Mouse (Mus musculus): ENCODE results near the gene Dusp18. TPM values are rescaled to one million over a fixed set of nuclear protein-coding genes. Genes with fewer than 3 reads are reported as not detected.
"Not testable (repeated sequence)": the region's sequence is repeated elsewhere in the genome, so short reads cannot be mapped to it uniquely, and the experiment has no call there.

The Dusp18 gene
- total and polyA plus RNA-seq, 2 experiments from 2014 or later, result 23.7 to 24.1 TPM

DNA sequence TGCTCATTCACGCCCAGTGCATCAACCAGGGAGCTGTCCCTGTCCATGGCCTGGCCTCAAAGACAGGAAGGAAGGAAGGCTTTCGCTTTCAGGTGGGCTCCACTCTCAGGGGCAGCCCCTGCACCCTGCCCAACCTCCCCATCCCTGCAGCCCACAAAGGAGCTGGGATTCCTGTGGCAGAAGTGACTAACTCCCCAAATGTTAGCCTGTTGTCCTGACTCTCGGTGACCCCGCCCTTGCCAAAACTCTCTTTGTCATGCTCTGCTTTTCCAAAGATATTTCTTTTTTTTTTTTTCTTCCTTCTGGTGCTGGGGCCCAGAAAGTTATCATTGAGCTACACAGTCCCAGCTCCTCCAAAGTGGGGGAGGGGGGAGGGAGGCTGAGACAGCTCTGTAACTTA lies 14.2 kb downstream of the Dusp18 start:
- ATAC-seq (ENCODE audit: low FRiP score) (no peak), DNase-seq (ENCODE audit: low spot score) (no peak)
- Histone ChIP-seq H3K36me3 (ENCODE audit: insufficient read depth, low read length) (peaks cover 20% of the 10 kb centered on the region; the same call in 1 of the 2 replicates), H3K27ac (ENCODE audit: low read depth, low read length) (no peak overlapping the region), H3K4me1 (ENCODE audit: insufficient read depth, low read length) (peaks cover 32% of the 10 kb centered on the region), H3K4me2 (ENCODE audit: low read depth, low read length, poor library complexity, severe bottlenecking) (0 out of 2 replicates have a peak overlapping the region, but pooled peaks have one; percentile 12), H3K9ac (replicated peaks; ENCODE audit: low read length, poor library complexity, severe bottlenecking) (no peak overlapping the region), H3K4me3 (ENCODE audit: low read depth, low read length) (no peak overlapping the region), H3K27me3 (ENCODE audit: insufficient read depth, low read length) (no peaks in the 10 kb centered on the region), H3K9me3 (ENCODE audit: low read length) (no peaks in the 10 kb centered on the region)
- 87% methylated on average over 4 of the region's 4 CpGs for WGBS
- TF ChIP-seq CTCF (IDR thresholded peaks at IDR 0.05), result no peak

DNA sequence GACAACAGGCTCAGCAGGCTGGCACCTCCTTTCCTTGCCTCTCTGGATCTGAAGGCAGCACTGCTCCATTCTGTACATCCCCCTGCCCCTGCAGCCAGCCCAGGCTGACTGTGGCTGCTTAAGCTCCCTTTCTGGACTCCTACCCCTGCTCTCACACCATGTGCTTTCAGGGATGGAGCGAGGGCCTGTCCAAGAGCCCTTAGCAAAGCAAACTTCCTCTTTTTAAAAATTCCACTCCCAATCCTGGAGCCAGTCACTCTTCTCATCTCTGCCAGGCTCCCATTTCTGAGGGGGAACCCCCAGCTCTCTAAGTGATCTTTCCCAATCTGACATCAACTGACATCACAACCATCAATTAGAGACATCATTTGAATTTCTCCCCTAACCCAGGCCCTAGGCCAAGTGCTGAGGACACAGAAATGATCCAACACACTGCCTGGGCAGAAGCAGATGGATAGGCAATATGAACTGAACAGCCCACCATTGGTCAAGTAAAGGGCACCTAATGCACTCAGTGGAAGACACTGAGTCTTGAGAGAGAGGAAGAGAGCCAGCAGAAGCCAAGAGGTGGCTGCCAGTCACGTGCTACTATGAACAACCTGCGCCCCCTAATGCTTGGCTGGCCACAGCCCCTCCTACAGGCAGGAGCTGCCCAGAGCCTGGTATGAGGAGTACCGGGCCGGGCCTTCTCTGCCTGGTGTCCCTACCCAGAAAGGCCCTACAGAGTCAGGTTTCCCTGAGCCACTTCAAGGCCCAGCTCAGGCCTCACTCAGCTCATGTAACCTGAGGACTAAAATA lies 15.7 kb downstream of the Dusp18 start:
- DNase-seq (ENCODE audit: low spot score) (no peak), ATAC-seq (ENCODE audit: low FRiP score) (no peak)
- 60% methylated on average over 5 of the region's 5 CpGs for WGBS
- no peaks in the 10 kb centered on the region for H3K27me3 ChIP-seq (ENCODE audit: insufficient read depth, low read length)
- peak overlapping the region; percentile 56 for H3K4me3 ChIP-seq (ENCODE audit: low read depth, low read length)
- peak; percentile 31 for TF ChIP-seq CTCF (IDR thresholded peaks at IDR 0.05)
- peaks cover 15% of the 10 kb centered on the region; the same call in 1 of the 2 replicates for H3K36me3 ChIP-seq (ENCODE audit: insufficient read depth, low read length)
- H3K4me2 ChIP-seq (ENCODE audit: low read depth, low read length, poor library complexity, severe bottlenecking), result peak overlapping the region; percentile 95
- peaks cover 32% of the 10 kb centered on the region for H3K4me1 ChIP-seq (ENCODE audit: insufficient read depth, low read length)
- H3K9me3 ChIP-seq (ENCODE audit: low read length), result no peaks in the 10 kb centered on the region
- no peak overlapping the region for H3K27ac ChIP-seq (ENCODE audit: low read depth, low read length)
- peak overlapping the region; percentile 30; the same call in 1 of the 2 replicates for H3K9ac ChIP-seq (replicated peaks; ENCODE audit: low read length, poor library complexity, severe bottlenecking)

DNA sequence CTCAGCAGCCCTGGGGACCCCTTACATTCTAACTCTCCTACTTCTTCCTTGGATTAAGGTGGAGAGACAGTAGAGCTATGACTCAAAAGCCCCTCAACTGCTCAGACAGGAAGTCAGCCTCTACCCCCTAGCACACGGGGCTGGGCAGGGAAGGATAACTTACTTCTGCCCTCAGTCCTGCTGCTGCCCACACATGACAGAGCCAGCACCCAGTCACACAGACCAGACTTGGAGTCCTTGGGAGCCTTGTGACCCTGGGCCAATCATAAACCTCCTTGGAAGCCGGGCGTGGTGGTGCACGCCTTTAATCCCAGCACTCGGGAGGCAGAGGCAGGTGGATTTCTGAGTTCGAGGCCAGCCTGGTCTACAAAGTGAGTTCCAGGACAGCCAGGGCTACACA lies 16.4 kb downstream of the Dusp18 start:
- Histone ChIP-seq H3K4me2 (ENCODE audit: low read depth, low read length, poor library complexity, severe bottlenecking) (peak overlapping the region; percentile 95), H3K9ac (replicated peaks; ENCODE audit: low read length, poor library complexity, severe bottlenecking) (peak overlapping the region; percentile 30; the same call in 1 of the 2 replicates), H3K4me3 (ENCODE audit: low read depth, low read length) (peak overlapping the region; percentile 56), H3K4me1 (ENCODE audit: insufficient read depth, low read length) (peaks cover 32% of the 10 kb centered on the region), H3K36me3 (ENCODE audit: insufficient read depth, low read length) (peaks cover 13% of the 10 kb centered on the region; the same call in 1 of the 2 replicates)
- ATAC-seq (ENCODE audit: low FRiP score); DNase-seq (ENCODE audit: low spot score); H3K9me3 ChIP-seq (ENCODE audit: low read length); H3K27ac ChIP-seq (ENCODE audit: low read depth, low read length); H3K27me3 ChIP-seq (ENCODE audit: insufficient read depth, low read length): not testable (repeated sequence)
- 82% methylated on average over 6 of the region's 6 CpGs for WGBS

DNA sequence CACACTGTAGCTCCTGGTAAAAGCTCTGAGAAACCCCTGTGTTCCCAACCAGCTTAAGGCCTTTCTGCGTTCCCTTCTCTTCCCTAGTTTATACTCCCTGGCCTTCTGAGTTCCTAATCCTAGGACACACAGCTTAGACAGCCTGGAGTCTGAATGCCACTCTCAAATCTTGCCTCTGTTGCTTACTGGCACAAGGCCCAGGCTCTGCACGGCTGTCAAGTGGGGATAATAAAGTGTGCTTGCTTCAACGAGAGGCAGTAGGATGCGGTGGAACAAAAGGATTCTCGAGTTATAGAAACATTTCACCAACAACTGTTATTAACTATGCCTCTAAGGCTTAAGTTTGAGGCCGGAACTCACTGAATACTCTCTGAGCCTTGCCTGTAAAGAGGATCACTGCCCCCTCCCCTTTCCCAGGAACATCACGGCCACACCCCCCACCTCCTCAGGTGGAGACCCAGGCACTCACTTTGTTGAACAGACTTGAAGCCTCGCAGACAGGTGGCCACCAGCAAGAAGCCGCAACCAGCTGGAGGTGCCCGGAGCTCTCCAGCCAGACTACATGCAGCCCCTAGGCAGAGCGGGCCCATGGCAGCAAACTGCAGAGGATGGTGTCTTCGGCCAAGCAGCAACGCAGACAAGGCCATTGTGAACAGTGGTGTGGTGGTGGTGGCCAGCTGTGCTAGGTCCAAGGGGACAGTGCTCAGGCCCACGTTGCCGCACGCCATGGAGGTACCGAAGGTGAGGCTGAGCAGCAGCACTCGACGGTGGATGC lies 17.2 kb downstream of the Dusp18 start:
- WGBS, result 7% methylated on average over 19 of the region's 19 CpGs
- Histone ChIP-seq H3K27ac (ENCODE audit: low read depth, low read length) (peak overlapping the region; percentile 82), H3K4me2 (ENCODE audit: low read depth, low read length, poor library complexity, severe bottlenecking) (peak overlapping the region; percentile 95), H3K9ac (replicated peaks; ENCODE audit: low read length, poor library complexity, severe bottlenecking) (peak overlapping the region; percentile 76), H3K9me3 (ENCODE audit: low read length) (no peaks in the 10 kb centered on the region), H3K4me1 (ENCODE audit: insufficient read depth, low read length) (peaks cover 32% of the 10 kb centered on the region), H3K4me3 (ENCODE audit: low read depth, low read length) (peak overlapping the region; percentile 56), H3K27me3 (ENCODE audit: insufficient read depth, low read length) (no peaks in the 10 kb centered on the region), H3K36me3 (ENCODE audit: insufficient read depth, low read length) (peaks cover 5% of the 10 kb centered on the region; the same call in 1 of the 2 replicates)
- DNase-seq (ENCODE audit: low spot score) (peak; percentile 65), ATAC-seq (ENCODE audit: low FRiP score) (no peak)
- TF ChIP-seq CTCF (IDR thresholded peaks at IDR 0.05), result no peak

DNA sequence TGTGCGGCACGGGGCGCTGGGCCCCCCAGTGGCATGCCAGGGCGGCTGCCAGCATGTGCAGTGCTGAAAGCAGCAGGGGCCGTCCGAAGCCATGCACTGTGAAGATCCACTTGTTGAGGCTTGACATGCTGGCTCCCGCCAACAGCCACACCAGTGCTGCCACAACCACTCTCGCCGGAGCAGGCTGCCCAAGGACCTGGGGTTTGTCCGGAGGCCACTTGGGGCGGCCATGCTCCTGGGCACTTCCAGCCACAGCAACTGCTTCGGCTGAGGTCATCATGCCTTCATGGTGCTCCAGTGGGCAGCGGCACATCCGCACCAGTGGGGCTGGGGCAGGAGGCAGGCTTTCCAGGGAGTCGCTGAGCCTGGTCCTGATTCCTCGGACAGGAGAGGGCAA lies 17.8 kb downstream of the Dusp18 start:
- ATAC-seq (ENCODE audit: low FRiP score), result peak; percentile 15
- no peaks in the 10 kb centered on the region for H3K36me3 ChIP-seq (ENCODE audit: insufficient read depth, low read length)
- H3K4me3 ChIP-seq (ENCODE audit: low read depth, low read length), result peak overlapping the region; percentile 56
- H3K27me3 ChIP-seq (ENCODE audit: insufficient read depth, low read length), result no peaks in the 10 kb centered on the region
- peak overlapping the region; percentile 95 for H3K4me2 ChIP-seq (ENCODE audit: low read depth, low read length, poor library complexity, severe bottlenecking)
- H3K9ac ChIP-seq (replicated peaks; ENCODE audit: low read length, poor library complexity, severe bottlenecking), result peak overlapping the region; percentile 76
- peak overlapping the region; percentile 82 for H3K27ac ChIP-seq (ENCODE audit: low read depth, low read length)
- peak; percentile 31 for DNase-seq (ENCODE audit: low spot score)
- peak; percentile 37 for TF ChIP-seq CTCF (IDR thresholded peaks at IDR 0.05)
- peaks cover 32% of the 10 kb centered on the region for H3K4me1 ChIP-seq (ENCODE audit: insufficient read depth, low read length)
- no peaks in the 10 kb centered on the region for H3K9me3 ChIP-seq (ENCODE audit: low read length)
- 2% methylated on average over 16 of the region's 16 CpGs for WGBS

Measured in midbrain, postnatal 0 days (tissue).